Mouse (Mus musculus) embryonic facial prominence, embryonic 14.5 days (tissue): ENCODE measurements at regions not wholly inside any gene's neighbourhood (a gene's known extent, or its start where the extent isn't known, plus 50 kb on each side); places are given as distances from the start of the nearest gene placed in this dataset.

Experiments used
- ATAC-seq: fragments of 200-750 bp; cut with Nextera tagmentation; 2 replicates; pipeline ENCODE4 v1.8.0; 2017; ENCODE audit warnings: low read depth, moderate number of reproducible peaks, moderate TSS enrichment
- DNase-seq: peaks from one replicate; pipeline ENCODE4 v3.0.0-alpha.2; 2015; ENCODE audit warnings: low spot score
- H3K27ac ChIP-seq: fragments of 300-500 bp; sonication (generic); replicated peaks from 2 replicates; pipeline ENCODE4 v1.5.1; 2014; ENCODE audit warnings: low read depth, mild to moderate bottlenecking, low read length, moderate library complexity
- H3K27me3 ChIP-seq: fragments of 300-500 bp; sonication (generic); replicated peaks from 2 replicates; pipeline ENCODE4 v1.6.1; 2014; ENCODE audit warnings: low read length; ENCODE audit not compliant: control insufficient read depth, insufficient read depth
- H3K36me3 ChIP-seq: fragments of 300-500 bp; sonication (generic); 2 replicates; pipeline ENCODE4 v1.6.1; 2014; ENCODE audit warnings: low read length, mixed read lengths; ENCODE audit not compliant: control insufficient read depth, insufficient read depth
- H3K4me1 ChIP-seq: fragments of 300-500 bp; sonication (generic); 2 replicates; pipeline ENCODE4 v1.6.1; 2014; ENCODE audit warnings: antibody characterized with exemption, low read length; ENCODE audit not compliant: control insufficient read depth, insufficient read depth
- H3K4me2 ChIP-seq: fragments of 300-500 bp; sonication (generic); 2 replicates; pipeline ENCODE4 v1.6.1; 2014; ENCODE audit warnings: low read depth, mild to moderate bottlenecking, low read length, moderate library complexity, mixed read lengths
- H3K4me3 ChIP-seq: fragments of 300-500 bp; sonication (generic); 2 replicates; pipeline ENCODE4 v1.5.1; 2014; ENCODE audit warnings: low read depth, mild to moderate bottlenecking, low read length
- H3K9ac ChIP-seq: fragments of 300-500 bp; sonication (generic); 2 replicates; pipeline ENCODE4 v1.6.1; 2014; ENCODE audit warnings: low read depth, mild to moderate bottlenecking, low read length, moderate library complexity, mixed read lengths
- H3K9me3 ChIP-seq: fragments of 300-500 bp; sonication (generic); 2 replicates; pipeline ENCODE4 v1.6.1; 2016; ENCODE audit warnings: low read length; ENCODE audit not compliant: control insufficient read depth
- WGBS: fragments of 180-500 bp; shearing (Covaris S2); extraction: QIAGEN DNeasy Blood & Tissue Kit; methylation state at CpG from one replicate; pipeline ENCODE4 v1.1.7; 2014; 5-methylcytosine and 5-hydroxymethylcytosine counted together

DNA sequence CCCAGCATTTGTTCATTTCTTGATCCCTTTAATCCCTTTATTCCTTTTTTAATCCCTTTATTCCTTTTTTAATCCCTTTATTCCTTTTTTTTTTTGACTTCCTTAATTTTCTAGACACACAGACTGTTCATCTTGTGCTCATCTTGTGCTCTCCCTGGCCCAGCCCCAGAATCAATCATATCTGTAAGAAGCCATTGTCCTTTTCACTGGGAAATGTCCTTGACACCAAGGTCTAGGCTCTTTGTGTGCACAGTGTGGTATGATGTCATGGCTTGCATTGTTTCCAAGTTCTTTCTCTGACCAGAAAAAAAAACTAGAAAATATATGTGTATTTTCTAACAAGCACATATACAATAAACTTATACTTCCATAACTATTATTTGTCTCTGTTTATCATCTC, 78.9 kb upstream of the Magi1 start:
- Histone ChIP-seq H3K27ac (no peak overlapping the region), H3K36me3 (no peaks in the 10 kb centered on the region), H3K4me3 (no peak overlapping the region), H3K4me1 (no peaks in the 10 kb centered on the region), H3K9ac (no peak overlapping the region), H3K4me2 (no peak overlapping the region), H3K9me3 (no peaks in the 10 kb centered on the region), H3K27me3 (no peaks in the 10 kb centered on the region)
- ATAC-seq (no peak), DNase-seq (no peak)

DNA sequence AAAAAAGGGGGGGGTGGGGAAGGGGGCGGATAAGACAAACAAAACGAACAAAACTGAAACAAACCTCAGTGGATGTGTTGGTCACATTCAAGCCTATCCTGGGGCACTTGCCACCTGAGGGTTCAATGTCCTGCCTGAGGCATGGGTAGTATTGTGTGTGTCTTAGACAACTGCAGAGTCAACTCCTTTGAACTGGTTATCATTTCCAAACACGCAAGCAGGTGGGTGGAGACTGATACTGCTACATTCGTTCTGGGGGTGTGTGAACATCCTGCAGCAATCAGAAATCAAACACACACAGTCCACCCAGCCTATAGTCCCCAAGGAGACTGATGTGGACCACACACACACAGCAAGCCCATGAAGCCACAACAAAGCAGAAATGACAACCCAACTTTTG, 73.9 kb upstream of the Magi1 start:
- no peaks in the 10 kb centered on the region for H3K9me3 ChIP-seq
- H3K4me2 ChIP-seq: no peak overlapping the region
- no peak overlapping the region for H3K9ac ChIP-seq
- no peak overlapping the region for H3K4me3 ChIP-seq
- no peaks in the 10 kb centered on the region for H3K36me3 ChIP-seq
- ATAC-seq (no peak), DNase-seq (no peak)
- WGBS: 65% methylated on average over 4 of the region's 4 CpGs
- peaks cover 7% of the 10 kb centered on the region for H3K4me1 ChIP-seq
- H3K27ac ChIP-seq: no peak overlapping the region
- no peaks in the 10 kb centered on the region for H3K27me3 ChIP-seq

DNA sequence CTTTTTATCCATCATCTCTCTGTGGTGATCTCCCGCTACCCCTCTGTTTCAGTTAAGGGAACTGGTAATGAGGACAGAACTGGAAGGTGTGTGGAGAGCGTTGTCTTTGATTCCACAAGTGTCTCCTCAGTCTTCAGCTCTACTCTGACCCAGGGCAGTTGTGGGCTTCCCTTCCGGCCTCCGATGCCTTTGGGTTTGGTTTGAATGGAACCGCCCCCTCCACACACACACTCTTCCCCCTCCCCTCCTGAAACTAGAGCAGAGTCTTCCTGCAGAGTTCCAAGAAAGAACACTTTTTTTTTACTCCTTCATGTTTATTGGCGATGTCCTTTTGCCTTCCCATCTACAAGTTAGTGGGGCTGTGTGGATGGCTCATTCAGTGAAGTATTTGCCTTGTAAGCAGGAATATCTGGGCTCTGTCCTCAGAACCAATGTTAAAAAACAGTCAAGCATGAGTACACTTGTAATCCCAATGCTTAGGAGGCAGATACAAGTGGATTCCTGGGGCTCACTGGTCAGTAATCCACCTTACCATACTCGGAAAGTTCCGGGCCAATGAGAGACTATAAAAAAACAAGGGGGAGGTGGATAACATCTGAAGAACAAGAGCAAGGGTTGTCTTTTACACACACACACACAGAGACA, 70.9 kb upstream of the Magi1 start:
- Histone ChIP-seq H3K4me2 (no peak overlapping the region), H3K9me3 (no peaks in the 10 kb centered on the region), H3K4me3 (no peak overlapping the region), H3K27ac (no peak overlapping the region), H3K36me3 (no peaks in the 10 kb centered on the region), H3K9ac (no peak overlapping the region), H3K4me1 (peaks cover 7% of the 10 kb centered on the region), H3K27me3 (no peaks in the 10 kb centered on the region)
- DNase-seq (peak; percentile 24), ATAC-seq (no peak)
- 27% methylated on average over 8 of the region's 8 CpGs for WGBS

DNA sequence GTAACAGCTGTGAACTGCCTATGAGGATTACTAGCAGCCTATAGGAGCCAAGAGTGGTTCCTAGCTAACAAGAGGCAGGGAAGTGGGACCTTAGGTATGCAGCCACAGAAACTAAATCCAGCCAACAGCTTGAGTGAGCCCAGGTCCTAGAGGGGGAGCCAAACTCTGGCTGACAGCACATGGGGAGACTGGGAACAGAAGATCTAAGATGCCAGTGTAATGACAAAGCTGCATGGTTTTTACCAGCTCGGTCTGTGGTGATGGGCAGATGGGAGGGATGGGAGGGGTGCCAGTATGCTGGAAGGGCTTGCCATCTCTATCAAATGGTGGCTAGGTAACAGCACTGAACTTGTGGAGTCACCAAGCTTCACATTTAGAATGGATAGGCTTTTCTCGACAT, 60.6 kb upstream of the Magi1 start:
- H3K27ac ChIP-seq: no peak overlapping the region
- peaks cover 4% of the 10 kb centered on the region; the same call in 1 of the 2 replicates for H3K9me3 ChIP-seq
- no peaks in the 10 kb centered on the region for H3K36me3 ChIP-seq
- H3K27me3 ChIP-seq: no peaks in the 10 kb centered on the region
- H3K4me1 ChIP-seq: no peaks in the 10 kb centered on the region
- WGBS: 72% methylated on average over 2 of the region's 2 CpGs
- no peak overlapping the region for H3K9ac ChIP-seq
- DNase-seq: peak; percentile 51
- H3K4me2 ChIP-seq: no peak overlapping the region
- no peak for ATAC-seq
- no peak overlapping the region for H3K4me3 ChIP-seq

DNA sequence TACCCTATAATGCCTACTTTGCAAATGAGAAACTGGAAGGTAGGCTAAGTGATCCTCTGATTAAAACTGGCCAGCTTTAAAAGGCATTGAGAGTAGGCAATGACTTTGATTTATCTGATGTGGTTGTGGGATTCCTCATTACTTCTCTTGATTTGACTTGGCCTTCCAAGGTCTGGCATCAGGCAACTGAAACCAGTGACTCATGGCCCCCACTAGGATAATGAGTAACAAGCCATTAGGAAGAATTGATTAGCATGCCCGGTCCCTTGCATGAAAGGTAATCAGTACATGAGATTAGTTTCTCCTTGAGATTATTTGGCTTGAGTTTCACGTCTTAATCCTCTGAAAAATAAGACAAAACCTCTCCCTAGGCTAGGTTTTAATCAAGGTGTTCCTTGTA, 56.8 kb upstream of the Magi1 start:
- Histone ChIP-seq H3K9me3 (no peaks in the 10 kb centered on the region), H3K9ac (no peak overlapping the region), H3K4me2 (no peak overlapping the region), H3K4me1 (peaks cover 11% of the 10 kb centered on the region; the same call in 1 of the 2 replicates), H3K4me3 (no peak overlapping the region), H3K27me3 (no peaks in the 10 kb centered on the region), H3K27ac (no peak overlapping the region), H3K36me3 (no peaks in the 10 kb centered on the region)
- 54% methylated on average over 2 of the region's 2 CpGs for WGBS
- DNase-seq (no peak), ATAC-seq (no peak)

DNA sequence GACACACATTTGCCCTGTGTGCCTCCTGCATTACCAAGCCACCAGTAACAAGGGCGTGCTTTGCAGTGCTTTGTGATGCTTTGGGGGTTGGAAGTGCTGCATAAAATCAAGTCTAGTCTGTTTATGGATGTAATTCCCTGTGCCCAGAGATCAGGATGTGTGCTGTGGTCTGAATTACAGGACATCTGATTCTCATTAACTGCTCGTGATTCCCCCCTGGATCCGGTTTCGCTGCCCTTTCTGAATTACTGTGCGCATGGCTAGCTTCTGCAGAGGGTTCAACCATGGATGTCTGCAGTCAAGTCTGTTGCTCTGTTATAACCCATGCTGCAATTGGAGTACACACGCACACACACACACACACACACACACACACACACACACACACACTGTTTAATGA, 52.5 kb upstream of the Magi1 start:
- peak; percentile 91 for ATAC-seq
- peak overlapping the region; percentile 75 for H3K27ac ChIP-seq
- H3K4me1 ChIP-seq: peaks cover 26% of the 10 kb centered on the region; the same call in 1 of the 2 replicates
- H3K9me3 ChIP-seq: no peaks in the 10 kb centered on the region
- 0 out of 2 replicates have a peak overlapping the region, but pooled peaks have one; percentile 13 for H3K4me2 ChIP-seq
- H3K36me3 ChIP-seq: no peaks in the 10 kb centered on the region
- no peaks in the 10 kb centered on the region for H3K27me3 ChIP-seq
- 23% methylated on average over 6 of the region's 6 CpGs for WGBS
- H3K4me3 ChIP-seq: no peak overlapping the region
- no peak overlapping the region for H3K9ac ChIP-seq
- peak; percentile 89 for DNase-seq
